Mouse (Mus musculus): ENCODE measurements around the gene Hspa1l. TPM values are rescaled to one million over a fixed set of nuclear protein-coding genes. Genes with fewer than 3 reads are reported as not detected.
"Not testable (repeated sequence)": the region's sequence is repeated elsewhere in the genome, so short reads cannot be mapped to it uniquely, and the experiment has no call there.

Gene Hspa1l
- 10 to 100 TPM; 19.4 to 26.1 (median 20.2) TPM for total RNA-seq (2022)

GRCm38 (mm10) chr17:34972069-34972749, at the start of gene Hspa1l, which contains the start of gene Hspa1a:
TSS of gene Hspa1l (plus strand) at chr17:34972703.
TSS of gene Hspa1a (minus strand) at chr17:34972156.
- DNase-seq (ENCODE audit: low spot score in 2 of 2): peak; percentile 79 to 82

DNA sequence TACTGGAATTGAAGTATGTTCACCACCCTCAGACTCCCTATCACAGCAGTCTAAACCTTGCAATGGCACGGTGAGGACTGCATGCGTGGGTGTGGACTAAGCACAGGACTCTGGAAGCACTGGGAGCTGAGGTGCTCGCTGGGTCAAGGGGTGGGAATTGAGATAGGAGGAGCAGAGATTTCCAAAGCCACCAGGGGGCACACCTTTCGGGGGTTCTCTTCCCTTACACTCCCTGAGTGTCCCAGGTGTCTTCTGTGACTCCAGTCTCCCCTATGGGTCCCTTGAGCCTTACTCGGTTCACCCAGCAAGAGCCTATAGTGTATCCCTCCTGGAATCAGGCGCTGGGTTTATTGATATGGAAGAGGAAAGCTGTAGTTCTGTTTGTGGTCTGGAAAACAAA, 49.6 kb upstream of the Hspa1l start:
- DNase-seq (ENCODE audit: low spot score in 2 of 2): no peak

- DNase-seq (ENCODE audit: low spot score in 2 of 2): no peak
Measured at GRCm38 (mm10) chr17:34924258-34924657, 48.2 kb upstream of the Hspa1l start.

DNA sequence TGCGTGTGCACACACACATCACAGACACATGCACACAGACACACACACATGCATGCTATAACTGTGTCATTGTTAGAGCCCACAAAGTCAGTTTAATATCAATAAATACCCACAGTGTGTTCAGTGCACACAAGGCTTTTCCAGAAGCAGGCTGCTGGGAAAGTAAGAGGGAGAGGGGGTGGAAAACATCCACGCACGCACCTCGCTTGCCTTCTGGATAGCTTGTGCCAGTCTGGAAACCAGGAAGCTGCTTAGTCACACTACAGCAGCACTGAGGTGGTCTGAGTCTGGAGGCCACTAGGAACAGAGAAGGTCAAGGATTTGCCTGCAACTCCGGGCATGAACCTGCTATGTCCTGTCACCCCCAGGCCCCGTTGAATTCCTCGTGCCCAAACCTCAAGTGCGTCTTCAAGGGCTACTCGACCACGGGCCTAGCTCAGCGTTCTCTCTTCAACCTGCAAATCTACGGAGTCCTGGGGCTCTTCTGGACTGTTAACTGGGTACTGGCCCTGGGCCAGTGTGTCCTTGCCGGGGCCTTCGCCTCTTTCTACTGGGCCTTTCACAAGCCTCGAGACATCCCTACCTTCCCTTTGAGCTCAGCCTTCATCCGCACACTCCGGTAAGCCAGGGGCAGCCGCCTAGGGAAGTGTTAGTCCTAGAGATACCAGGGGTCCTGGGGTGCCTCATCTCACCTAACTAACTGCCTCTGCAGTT, 45.0 kb upstream of the Hspa1l start:
- DNase-seq (ENCODE audit: low spot score in 2 of 2): no peak

DNA sequence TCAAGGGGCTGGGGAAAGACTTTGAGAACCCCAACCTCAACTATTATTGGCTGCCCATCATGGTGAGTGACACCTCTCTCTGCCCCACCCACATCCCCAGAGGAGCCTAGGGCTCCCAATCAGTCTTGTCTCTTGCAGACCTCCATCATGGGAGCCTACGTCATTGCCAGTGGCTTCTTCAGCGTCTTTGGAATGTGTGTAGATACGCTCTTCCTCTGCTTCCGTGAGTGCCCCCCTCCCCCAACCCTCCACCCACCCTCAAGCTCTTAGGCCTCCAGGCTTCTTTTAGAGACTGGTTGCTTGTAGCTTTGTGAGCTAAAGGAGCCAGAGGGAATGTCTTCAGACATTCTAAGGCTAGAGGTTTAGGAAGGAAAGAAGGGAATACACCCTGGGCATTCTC, 43.7 kb upstream of the Hspa1l start:
- DNase-seq (ENCODE audit: low spot score in 2 of 2): no peak

- DNase-seq (ENCODE audit: low spot score in 2 of 2): peak; percentile 98 to 99
Measured at GRCm38 (mm10) chr17:34931061-34931734, 41.3 kb upstream of the Hspa1l start, which contains the start of gene Neu1. TSS of gene Neu1 (plus strand) at chr17:34931253.

GRCm38 (mm10) chr17:34931735-34932098, 40.8 kb upstream of the Hspa1l start:
- no peak for DNase-seq (ENCODE audit: low spot score in 2 of 2)

DNA sequence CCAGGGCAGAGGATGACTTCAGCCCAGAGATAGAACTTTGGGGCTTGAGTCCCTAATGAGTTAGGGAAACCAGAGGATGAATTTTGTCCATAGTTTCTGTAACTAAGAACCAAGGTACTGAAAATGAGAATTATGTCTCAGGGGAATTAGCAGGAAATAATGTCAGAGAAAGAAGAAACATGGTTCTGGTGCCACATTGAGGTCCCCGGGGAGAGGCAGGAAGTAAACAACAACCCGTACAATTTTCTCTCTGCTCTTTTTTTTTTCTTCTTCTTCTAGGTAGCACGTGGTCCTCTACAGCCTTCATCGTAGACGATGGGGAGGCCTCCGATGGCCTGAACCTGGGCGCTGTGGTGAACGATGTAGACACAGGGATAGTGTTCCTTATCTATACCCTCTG, 40.2 kb upstream of the Hspa1l start:
- no peak for DNase-seq (ENCODE audit: low spot score in 2 of 2)

DNA sequence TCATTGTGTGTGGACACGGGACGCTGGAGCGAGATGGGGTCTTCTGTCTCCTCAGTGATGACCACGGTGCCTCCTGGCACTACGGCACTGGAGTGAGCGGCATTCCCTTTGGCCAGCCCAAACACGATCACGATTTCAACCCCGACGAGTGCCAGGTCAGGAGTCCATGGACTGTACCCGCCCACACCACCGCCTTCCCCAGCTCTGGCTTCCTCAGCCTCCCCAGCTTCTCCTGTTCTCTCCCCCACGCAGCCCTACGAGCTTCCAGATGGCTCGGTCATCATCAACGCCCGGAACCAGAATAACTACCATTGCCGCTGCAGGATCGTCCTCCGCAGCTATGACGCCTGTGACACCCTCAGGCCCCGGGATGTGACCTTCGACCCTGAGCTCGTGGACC, 38.5 kb upstream of the Hspa1l start:
- no peak for DNase-seq (ENCODE audit: low spot score in 2 of 2)

- no peak for DNase-seq (ENCODE audit: low spot score in 2 of 2)
Measured at GRCm38 (mm10) chr17:34934830-34935229, 37.7 kb upstream of the Hspa1l start.

DNA sequence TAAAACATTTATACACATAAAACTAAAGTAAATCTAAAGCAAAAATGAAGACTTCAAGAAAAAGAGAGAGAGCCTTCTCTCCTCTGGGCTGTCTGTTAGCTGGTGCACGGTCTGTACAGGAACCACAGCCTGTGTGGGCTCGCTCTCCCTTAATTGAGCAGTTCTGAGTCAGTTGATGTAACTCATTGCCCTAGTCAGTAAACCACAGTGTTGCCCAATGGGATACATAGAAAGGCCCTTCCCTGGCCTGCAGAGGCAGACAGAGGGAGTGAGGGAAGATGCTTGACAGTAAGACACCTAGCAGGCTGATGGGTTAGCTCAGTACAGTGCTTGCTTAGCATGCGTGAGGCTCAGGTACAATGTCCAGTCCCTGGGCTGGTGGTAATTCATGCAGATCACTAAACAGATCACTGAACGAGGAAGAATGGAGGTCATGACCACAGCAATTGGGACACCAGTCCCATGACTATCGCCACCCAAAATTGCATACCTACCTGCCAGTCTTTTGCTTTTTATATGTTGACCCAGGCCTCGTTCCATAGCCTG, 34.5 kb upstream of the Hspa1l start:
- no peak for DNase-seq (ENCODE audit: low spot score in 2 of 2)

- no peak for DNase-seq (ENCODE audit: low spot score in 2 of 2)
Measured at GRCm38 (mm10) chr17:34941344-34942041, 31.0 kb upstream of the Hspa1l start.

DNA sequence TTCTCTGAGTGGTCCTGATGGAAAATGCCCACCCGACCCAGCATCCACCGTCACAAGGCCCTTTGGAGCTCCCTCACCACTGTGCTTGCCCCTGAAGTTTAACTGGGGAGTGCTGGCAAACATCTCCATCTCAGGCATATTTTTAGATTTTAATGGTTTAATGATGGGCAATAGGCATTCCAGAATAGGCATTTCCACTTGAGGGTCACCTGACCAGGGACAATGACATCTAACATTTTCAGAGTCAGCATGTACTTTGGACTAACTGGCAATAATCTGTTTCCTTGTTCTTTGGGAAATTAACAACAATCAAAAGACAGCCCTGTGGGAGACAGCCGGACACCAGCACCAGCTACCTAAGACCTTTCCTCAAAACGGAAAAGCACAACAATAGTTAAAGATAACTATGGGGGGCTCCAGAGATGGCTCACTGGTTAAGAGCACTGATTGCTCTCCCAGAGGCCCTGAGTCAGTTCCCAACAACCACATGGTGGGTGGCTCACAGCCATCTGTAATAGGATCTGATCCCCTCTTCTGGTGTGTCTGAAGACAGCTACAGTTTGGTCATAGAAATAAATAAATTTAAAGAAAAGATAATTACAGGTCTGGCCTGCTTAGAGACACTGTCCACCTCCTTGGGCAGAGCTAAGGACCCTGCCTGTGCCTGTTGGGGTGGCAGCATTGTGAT, 29.2 kb upstream of the Hspa1l start:
- no peak for DNase-seq (ENCODE audit: low spot score in 2 of 2)

DNA sequence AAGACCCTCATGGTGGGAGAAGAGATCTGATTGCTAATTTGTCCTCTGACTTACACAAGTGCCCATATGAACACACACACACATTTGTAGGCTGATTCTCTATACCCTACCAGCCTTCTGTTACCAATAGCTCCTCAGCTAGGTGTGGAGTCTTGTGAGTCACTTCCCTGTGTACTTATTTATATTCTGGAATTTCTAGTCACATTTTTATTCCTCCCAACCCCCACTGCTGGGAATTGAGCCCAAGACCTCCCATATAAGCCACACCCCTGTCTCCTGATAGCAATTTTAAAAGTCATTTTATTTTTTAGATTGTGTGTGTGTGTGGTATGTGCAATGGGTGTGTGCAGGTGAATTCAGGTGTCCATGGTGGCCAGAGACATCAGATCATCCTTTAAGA, 28.1 kb upstream of the Hspa1l start:
- no peak for DNase-seq (ENCODE audit: low spot score in 2 of 2)

DNA sequence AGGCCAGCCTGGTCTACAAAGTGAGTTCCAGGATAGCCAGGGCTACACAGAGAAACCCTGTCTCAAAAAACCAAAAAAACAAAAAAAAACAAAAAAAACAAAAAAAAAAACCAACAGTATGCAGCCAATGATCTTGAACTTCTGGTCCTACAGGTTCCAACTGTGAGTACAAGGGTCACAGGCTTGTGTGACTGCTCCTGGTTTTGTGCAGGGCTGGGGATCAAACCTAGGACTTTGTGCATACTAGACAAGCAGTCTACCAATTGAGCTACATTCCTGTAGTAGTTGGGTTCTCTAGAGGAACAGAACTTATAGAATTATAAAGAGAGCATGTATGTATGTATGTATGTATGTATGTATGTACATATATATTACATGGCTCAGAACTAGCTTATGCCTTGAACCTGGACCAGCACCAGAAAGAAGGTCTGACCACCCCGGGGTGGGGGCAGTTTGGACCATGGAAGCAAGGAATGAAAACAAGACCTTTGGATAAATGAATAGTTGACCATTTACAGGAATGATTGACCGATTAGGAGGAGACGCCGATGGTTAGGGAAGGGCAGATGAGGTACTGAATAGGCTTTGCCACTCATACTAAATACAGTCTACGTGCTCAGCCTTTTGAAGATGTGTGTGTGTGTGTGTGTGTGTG, 25.9 kb upstream of the Hspa1l start:
- DNase-seq (ENCODE audit: low spot score in 2 of 2): no peak

GRCm38 (mm10) chr17:34947606-34948005, 24.9 kb upstream of the Hspa1l start:
- DNase-seq (ENCODE audit: low spot score in 2 of 2): no peak

GRCm38 (mm10) chr17:34948721-34949552, 23.6 kb upstream of the Hspa1l start:
- DNase-seq (ENCODE audit: low spot score in 2 of 2): not testable (repeated sequence)

GRCm38 (mm10) chr17:34949553-34949969, 22.9 kb upstream of the Hspa1l start:
- no peak for DNase-seq (ENCODE audit: low spot score in 2 of 2)

All from gastrocnemius, adult 8-10 months (tissue).